Comparison of ENCODE assay signal across 24 mouse cellular contexts in genomic region chr9:60790282-60790681, GRCm38 (mm10). TPM values are rescaled to one million over a fixed set of nuclear protein-coding genes. Genes with fewer than 3 reads are reported as not detected.
DNase-seq lines count a peak whose midpoint lies in the region; ATAC-seq and TF ChIP-seq lines count a peak whose summit lies in the region.
"Had no signal": no experiment of that assay in that cellular context is flagged by ENCODE, and none has a peak within 500 bp of the region (broad histone marks: within the 10 kb centered on the region; RNA-seq: fewer than 3 reads in every experiment).

No protein-coding gene starts in this region.

- ATAC-seq in lung, postnatal 0 days, result peak; percentile 7; the same call in 1 of the 2 replicates
- ATAC-seq: CD4-positive, CD25-positive, alpha-beta regulatory T cell, adult 4 months; forebrain, embryonic 13.5 days; forebrain, embryonic 15.5 days had no signal

- H3K27ac ChIP-seq in lung, postnatal 0 days (ENCODE audit: low read length), result peak overlapping the region; percentile 51
- H3K27ac ChIP-seq: embryonic facial prominence, embryonic 10.5 days; embryonic facial prominence, embryonic 12.5 days; forebrain, embryonic 13.5 days; forebrain, embryonic 15.5 days had no signal

- H3K36me3 ChIP-seq in lung, postnatal 0 days (ENCODE audit: insufficient read depth, low read length), result no peaks in the 10 kb centered on the region
- H3K36me3 ChIP-seq: embryonic facial prominence, embryonic 10.5 days; embryonic facial prominence, embryonic 12.5 days; forebrain, embryonic 15.5 days; G1E had no signal

- intact Hi-C loops in heart, postnatal 36 days (cut with DNase I), result no loop called here

- H3K9ac ChIP-seq in lung, postnatal 0 days (replicated peaks; ENCODE audit: low read depth), result no peak overlapping the region
- H3K9ac ChIP-seq: embryonic facial prominence, embryonic 12.5 days; forebrain, embryonic 13.5 days; forebrain, embryonic 15.5 days had no signal

- peaks cover 4% of the 10 kb centered on the region; the same call in 1 of the 2 replicates for H3K4me1 ChIP-seq in lung, postnatal 0 days (ENCODE audit: insufficient read depth, low read depth, low read length)

- no peak for TF ChIP-seq CTCF in lung, postnatal 0 days (IDR thresholded peaks at IDR 0.05)

- WGBS in lung, postnatal 0 days, result 66% methylated on average over 2 of the region's 2 CpGs

- DNase-seq in gastrocnemius, adult 18-20 months (ENCODE audit: low spot score), result peak; percentile 68
- DNase-seq in gastrocnemius, postnatal 10 days, result no peak
- DNase-seq in heart, adult 11 months, result peak; percentile 27
- no peak for DNase-seq in heart, postnatal 36 days
- DNase-seq in lung, postnatal 0 days (ENCODE audit: low spot score), result peak; percentile 86
- DNase-seq in lung, adult 18-20 months, result no peak
- DNase-seq in Muller cell, postnatal 12 days (ENCODE audit: inconsistent ontology term), result peak; percentile 51
- DNase-seq in layer of hippocampus, adult 18-20 months (ENCODE audit: low spot score in 2 of 2), result no peak
- DNase-seq: adrenal gland, adult 2 months; adrenal gland, postnatal 10 days; adrenal gland, postnatal 25 days; B cell, adult 2 months; cerebellum, adult 11 months; cerebellum, adult 18-20 months; cerebellum, adult 8-10 months; cerebellum, adult 9-11 months; cerebellum, postnatal 14 days had no signal

- no peak overlapping the region for H3K4me2 ChIP-seq in lung, postnatal 0 days (replicated peaks; ENCODE audit: low read depth, low read length)
- H3K4me2 ChIP-seq: embryonic facial prominence, embryonic 12.5 days; forebrain, embryonic 13.5 days; forebrain, embryonic 15.5 days had no signal

- H3K9me3 ChIP-seq in lung, postnatal 0 days (ENCODE audit: low read length), result no peaks in the 10 kb centered on the region
- H3K9me3 ChIP-seq: embryonic facial prominence, embryonic 10.5 days; embryonic facial prominence, embryonic 12.5 days; forebrain, embryonic 13.5 days; forebrain, embryonic 15.5 days; G1E had no signal

- no peaks in the 10 kb centered on the region for H3K27me3 ChIP-seq in lung, postnatal 0 days (replicated peaks; ENCODE audit: insufficient read depth, low read length)
- H3K27me3 ChIP-seq: CH12.LX; embryonic facial prominence, embryonic 12.5 days had no signal

- no peak overlapping the region for H3K4me3 ChIP-seq in lung, postnatal 0 days (ENCODE audit: low read depth, low read length)
- H3K4me3 ChIP-seq: embryonic facial prominence, embryonic 10.5 days; embryonic facial prominence, embryonic 12.5 days; forebrain, embryonic 13.5 days; forebrain, embryonic 15.5 days had no signal

- TF ChIP-seq EP300 in lung, postnatal 0 days (IDR thresholded peaks at IDR 0.05), result peak; percentile 28; the same call in 1 of the 2 replicates

RNA-seq across cellular contexts. Expression of gene Uaca, which starts 4.1 kb away (rescaled TPM):
- total RNA-seq in gastrocnemius, adult 18-20 months (2021), result 100 to 1,000 TPM; 137 to 171 TPM
- 10 to 100 TPM; 84.9 to 90.4 TPM for total RNA-seq in gastrocnemius, postnatal 10 days (2021)
- 10 to 100 TPM; 49.7 to 51.1 TPM for total RNA-seq in heart, postnatal 36 days (2021)
- polyA plus RNA-seq in lung, postnatal 0 days (2015; fragmentation: Nextera tagmentation; extraction: Ambion mirVana), result 23.5 and 25.9 TPM in 2 replicates
- total RNA-seq in layer of hippocampus, adult 18-20 months (2021), result 1 to 10 TPM; 5.5 to 6.3 TPM
- polyA plus RNA-seq: CD4-positive, CD25-positive, alpha-beta regulatory T cell, adult 4 months; G1E had no signal

Comparison
In these comparisons a context has a peak if more than half of its experiments do, and no peak if none do; other contexts are left out.
1. DNase-seq: peak in gastrocnemius, adult 18-20 months (single experiment), heart, adult 11 months (single experiment), lung, postnatal 0 days (single experiment) and Muller cell, postnatal 12 days (single experiment); none in gastrocnemius, postnatal 10 days (single experiment), heart, postnatal 36 days (0 of 2), lung, adult 18-20 months (0 of 2) and layer of hippocampus, adult 18-20 months (0 of 2).
2. RNA of gene Uaca, which starts 4.1 kb away (total RNA-seq): 137 to 171 TPM in gastrocnemius, adult 18-20 months, 84.9 to 90.4 TPM in gastrocnemius, postnatal 10 days and 49.7 to 51.1 TPM in heart, postnatal 36 days; 5.5 to 6.3 TPM in layer of hippocampus, adult 18-20 months; every median in the first group is over 4 times any median in the second.